Mouse (Mus musculus): ENCODE measurements around the gene Mdc1.

Mdc1 gene

DNA sequence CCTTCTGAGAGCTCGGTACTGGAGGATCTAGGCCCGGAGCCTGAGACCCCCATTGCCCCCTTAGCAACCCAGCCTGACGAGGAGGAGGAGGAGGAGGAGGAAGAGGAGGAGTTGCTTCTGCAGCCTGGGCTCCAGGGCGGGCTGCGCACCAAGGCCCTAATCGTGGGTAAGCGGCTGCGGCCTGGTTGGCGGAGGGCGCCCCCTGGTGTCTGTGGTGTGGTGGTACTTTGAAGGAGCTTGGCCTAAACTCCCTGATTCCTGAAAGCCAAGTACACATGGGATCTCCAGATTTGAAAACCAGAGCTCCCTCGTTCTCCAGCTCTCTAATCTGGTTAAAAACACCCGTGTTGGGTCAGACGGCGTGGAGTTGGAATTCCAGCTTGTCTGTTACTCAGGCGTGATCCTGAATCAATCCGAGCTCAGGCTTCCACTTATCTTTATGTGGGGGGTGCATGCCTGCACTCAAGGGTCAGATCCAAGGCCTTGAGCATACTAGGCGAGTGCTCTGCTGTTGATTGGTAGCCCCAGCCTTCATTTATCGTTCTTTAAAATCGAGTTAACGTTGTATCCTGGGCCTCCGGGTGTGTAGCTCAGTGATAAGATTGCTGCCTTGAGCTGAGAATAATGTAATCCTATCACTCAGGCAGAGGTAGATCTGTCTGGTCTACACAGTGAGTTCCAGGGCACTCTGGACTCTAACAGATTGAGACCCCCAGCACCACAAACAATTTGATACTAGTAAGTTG lies 32.6 kb downstream of the Mdc1 start:
- peak; percentile 87 for DNase-seq (ENCODE audit: low read depth, low spot score)
- H3K36me3 ChIP-seq (ENCODE audit: control insufficient read depth, insufficient read depth, low read length, poor library complexity, severe bottlenecking) = peaks cover 19% of the 10 kb centered on the region

DNA sequence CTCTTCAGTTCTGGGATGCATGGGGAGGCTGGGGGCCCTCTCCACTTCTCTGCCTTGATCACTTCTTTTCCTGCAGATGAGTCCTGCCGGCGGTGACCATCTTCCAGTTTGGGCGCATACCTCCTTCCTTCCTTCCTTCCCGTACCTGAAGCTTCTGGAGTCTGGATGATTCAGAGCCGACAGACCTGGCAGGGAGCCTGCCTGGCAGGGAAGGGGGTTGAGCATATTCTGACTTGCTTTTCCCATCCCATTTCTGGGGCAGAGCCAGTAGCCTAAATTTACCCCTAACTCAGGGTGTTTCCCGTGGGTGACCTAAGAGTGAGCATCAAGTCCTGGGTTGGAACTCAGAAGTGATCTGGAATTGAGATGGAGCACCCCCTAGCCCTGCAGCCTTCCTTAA lies 33.4 kb downstream of the Mdc1 start:
- peaks cover 19% of the 10 kb centered on the region for H3K36me3 ChIP-seq (ENCODE audit: control insufficient read depth, insufficient read depth, low read length, poor library complexity, severe bottlenecking)
- DNase-seq (ENCODE audit: low read depth, low spot score) = no peak
- H3K27me3 ChIP-seq (ENCODE audit: control insufficient read depth, insufficient read depth, low read length, poor library complexity, severe bottlenecking) = no peaks in the 10 kb centered on the region

More for the DNA sequence above, 32.6 kb downstream of the Mdc1 start:
- no peaks in the 10 kb centered on the region for H3K27me3 ChIP-seq (ENCODE audit: control insufficient read depth, insufficient read depth, low read length, poor library complexity, severe bottlenecking)

DNA sequence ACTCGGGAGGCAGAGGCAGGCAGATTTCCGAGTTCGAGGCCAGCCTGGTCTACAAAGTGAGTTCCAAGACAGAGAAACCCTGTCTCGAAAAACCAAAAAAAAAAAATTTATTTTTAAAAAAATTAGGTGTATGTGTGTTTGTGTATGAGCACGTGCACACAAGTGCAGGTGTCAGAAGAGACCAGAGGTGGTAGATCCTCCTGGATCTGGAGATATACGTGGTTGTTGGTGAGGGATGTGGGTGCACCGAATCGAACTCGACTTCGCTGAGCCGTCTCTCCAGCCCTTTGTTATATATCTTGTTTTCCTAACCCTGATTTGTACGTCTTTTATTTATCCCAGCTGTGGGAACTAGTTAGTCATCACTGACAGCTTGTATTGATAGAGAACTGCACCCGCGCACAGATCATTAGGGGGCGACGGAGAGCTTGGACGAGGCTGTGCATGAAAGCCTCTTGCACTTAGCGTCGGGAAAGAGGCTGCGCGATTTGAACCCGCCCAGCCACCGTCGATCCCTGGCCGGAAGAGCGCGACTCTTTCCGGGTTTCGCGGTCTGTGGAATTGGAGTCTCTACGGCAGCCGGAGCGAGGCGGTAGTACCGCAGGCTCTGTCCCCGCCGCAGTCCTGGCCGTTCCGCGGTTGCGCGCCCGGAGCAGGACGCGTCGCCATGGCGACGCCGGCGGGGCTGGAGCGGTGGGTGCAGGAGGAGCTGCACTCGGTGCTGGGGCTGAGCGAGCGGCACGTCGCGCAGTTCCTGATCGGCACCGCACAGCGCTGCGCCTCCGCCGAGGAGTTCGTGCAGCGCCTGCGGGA lies 38.1 kb downstream of the Mdc1 start, which contains the start of gene Dhx16:
Gene Dhx16 (plus strand): TSS at position 575 of the 813 bp plus-strand sequence.
- DNase-seq (ENCODE audit: low read depth, low spot score) = peak; percentile 96
- peaks cover 9% of the 10 kb centered on the region for H3K36me3 ChIP-seq (ENCODE audit: control insufficient read depth, insufficient read depth, low read length, poor library complexity, severe bottlenecking)

DNA sequence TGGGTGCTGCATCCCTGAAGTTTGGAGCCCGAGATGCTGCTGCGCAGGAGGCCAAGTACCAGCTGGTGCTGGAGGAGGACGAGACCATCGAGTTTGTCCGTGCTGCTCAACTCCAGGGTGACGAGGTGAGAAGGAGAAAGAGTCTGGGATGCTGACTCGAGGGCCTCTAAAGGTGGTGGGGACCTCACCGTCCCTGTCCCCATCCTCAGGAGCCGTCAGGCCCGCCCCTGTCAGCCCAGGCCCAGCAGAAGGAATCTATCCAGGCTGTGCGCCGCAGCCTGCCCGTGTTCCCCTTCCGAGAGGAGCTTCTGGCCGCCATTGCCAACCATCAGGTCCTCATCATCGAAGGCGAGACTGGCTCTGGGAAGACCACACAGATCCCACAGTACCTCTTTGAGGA lies 41.6 kb downstream of the Mdc1 start:
- Histone ChIP-seq H3K27me3 (ENCODE audit: control insufficient read depth, insufficient read depth, low read length, poor library complexity, severe bottlenecking) (no peaks in the 10 kb centered on the region), H3K36me3 (ENCODE audit: control insufficient read depth, insufficient read depth, low read length, poor library complexity, severe bottlenecking) (peaks cover 7% of the 10 kb centered on the region)
- DNase-seq (ENCODE audit: low read depth, low spot score) = no peak

More for the DNA sequence above, 38.1 kb downstream of the Mdc1 start, which contains the start of gene Dhx16:
- no peaks in the 10 kb centered on the region for H3K27me3 ChIP-seq (ENCODE audit: control insufficient read depth, insufficient read depth, low read length, poor library complexity, severe bottlenecking)

- Histone ChIP-seq H3K27me3 (ENCODE audit: control insufficient read depth, insufficient read depth, low read length, poor library complexity, severe bottlenecking) (no peaks in the 10 kb centered on the region), H3K36me3 (ENCODE audit: control insufficient read depth, insufficient read depth, low read length, poor library complexity, severe bottlenecking) (peaks cover 10% of the 10 kb centered on the region)
- DNase-seq (ENCODE audit: low read depth, low spot score) = no peak
Observed at GRCm38 (mm10) chr17:35883777-35884176, 42.5 kb downstream of the Mdc1 start.

DNA sequence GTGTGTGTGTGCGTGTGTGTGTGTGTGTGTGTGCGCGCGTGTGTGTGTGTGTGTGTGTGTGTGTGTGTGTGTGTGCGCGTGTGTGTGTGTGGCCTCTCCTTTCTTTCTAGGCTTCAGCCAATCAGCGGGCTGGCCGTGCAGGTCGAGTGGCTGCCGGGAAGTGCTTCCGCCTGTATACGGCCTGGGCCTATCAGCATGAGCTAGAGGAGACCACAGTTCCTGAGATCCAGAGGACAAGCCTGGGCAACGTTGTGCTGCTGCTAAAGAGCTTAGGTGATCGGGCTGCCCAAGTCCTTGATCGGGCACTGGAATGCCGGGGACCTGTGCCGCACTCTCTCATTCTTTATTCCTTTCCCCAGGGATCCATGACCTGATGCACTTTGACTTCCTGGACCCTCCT lies 46.4 kb downstream of the Mdc1 start:
- H3K36me3 ChIP-seq (ENCODE audit: control insufficient read depth, insufficient read depth, low read length, poor library complexity, severe bottlenecking) = peaks cover 20% of the 10 kb centered on the region
- H3K27me3 ChIP-seq (ENCODE audit: control insufficient read depth, insufficient read depth, low read length, poor library complexity, severe bottlenecking) = no peaks in the 10 kb centered on the region
- no peak for DNase-seq (ENCODE audit: low read depth, low spot score)

GRCm38 (mm10) chr17:35896781-35897643 lies 55.7 kb downstream of the Mdc1 start, which contains the start of gene 2310061I04Rik:
TSS of gene 2310061I04Rik (minus strand) at chr17:35897431.
- H3K36me3 ChIP-seq (ENCODE audit: control insufficient read depth, insufficient read depth, low read length, poor library complexity, severe bottlenecking) = no peaks in the 10 kb centered on the region; the same call in 1 of the 2 replicates
- H3K27me3 ChIP-seq (ENCODE audit: control insufficient read depth, insufficient read depth, low read length, poor library complexity, severe bottlenecking) = no peaks in the 10 kb centered on the region
- peak; percentile 96 for DNase-seq (ENCODE audit: low read depth, low spot score)

- no peak for DNase-seq (ENCODE audit: low read depth, low spot score)
- H3K36me3 ChIP-seq (ENCODE audit: control insufficient read depth, insufficient read depth, low read length, poor library complexity, severe bottlenecking) = no peaks in the 10 kb centered on the region; the same call in 1 of the 2 replicates
- H3K27me3 ChIP-seq (ENCODE audit: control insufficient read depth, insufficient read depth, low read length, poor library complexity, severe bottlenecking) = no peaks in the 10 kb centered on the region
Observed at GRCm38 (mm10) chr17:35897644-35898573, 56.6 kb downstream of the Mdc1 start.

DNA sequence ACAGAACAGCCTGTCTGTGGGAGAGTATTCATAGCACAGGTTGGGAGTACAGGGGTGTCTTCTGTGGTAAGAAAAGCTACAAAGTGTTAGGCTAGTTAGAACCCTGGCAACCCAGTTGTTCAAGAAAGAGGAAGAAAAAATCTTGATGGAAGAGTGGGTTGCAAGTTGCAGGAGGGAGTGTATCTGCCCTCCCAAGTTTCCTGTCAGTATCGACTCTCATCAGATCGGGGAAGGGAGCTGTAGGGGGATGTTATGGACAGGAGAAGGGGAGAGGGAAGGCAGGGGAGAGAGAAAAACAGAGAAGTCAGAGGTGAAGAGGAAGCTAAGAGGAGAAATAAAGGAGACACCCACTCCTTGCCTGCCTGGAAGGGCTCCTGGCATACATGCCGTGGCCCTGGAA lies 59.3 kb downstream of the Mdc1 start:
- DNase-seq (ENCODE audit: low read depth, low spot score) = no peak
- H3K27me3 ChIP-seq (ENCODE audit: control insufficient read depth, insufficient read depth, low read length, poor library complexity, severe bottlenecking) = no peaks in the 10 kb centered on the region
- no peaks in the 10 kb centered on the region for H3K36me3 ChIP-seq (ENCODE audit: control insufficient read depth, insufficient read depth, low read length, poor library complexity, severe bottlenecking)

DNA sequence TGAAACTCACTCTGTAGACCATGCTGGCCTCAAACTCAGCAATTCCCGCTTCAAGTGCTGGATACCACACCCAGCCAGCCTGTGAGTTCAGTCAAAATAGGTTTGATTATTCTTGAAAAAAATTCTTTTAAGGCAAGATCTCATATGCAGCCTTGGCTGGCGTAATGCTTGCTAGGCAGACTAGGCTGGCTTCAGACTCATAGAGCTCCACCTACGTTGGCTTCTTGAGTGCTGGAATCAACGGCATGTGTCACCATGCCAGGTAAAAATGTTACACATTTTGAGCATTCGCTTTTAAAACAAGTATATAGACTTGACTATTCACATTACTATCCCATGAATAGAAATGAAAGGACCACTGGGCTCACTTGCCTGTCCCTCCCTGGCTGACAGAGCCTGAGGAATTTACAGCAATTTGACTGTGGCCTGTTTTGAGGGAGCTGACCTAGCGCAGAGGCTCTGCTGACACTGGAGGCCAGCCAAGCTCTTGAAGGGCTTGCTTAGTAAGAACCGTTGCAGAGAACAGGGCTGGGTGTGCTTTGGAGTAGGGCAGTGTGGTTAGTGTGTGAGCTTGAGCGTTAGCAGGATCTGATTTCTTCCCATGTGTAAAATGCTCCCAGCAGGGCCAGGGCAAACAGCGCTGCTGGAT lies 62.2 kb downstream of the Mdc1 start:
- Histone ChIP-seq H3K27me3 (ENCODE audit: control insufficient read depth, insufficient read depth, low read length, poor library complexity, severe bottlenecking) (no peaks in the 10 kb centered on the region), H3K36me3 (ENCODE audit: control insufficient read depth, insufficient read depth, low read length, poor library complexity, severe bottlenecking) (no peaks in the 10 kb centered on the region)
- no peak for DNase-seq (ENCODE audit: low read depth, low spot score)

GRCm38 (mm10) chr17:35903992-35904355 lies 62.7 kb downstream of the Mdc1 start:
- H3K27me3 ChIP-seq (ENCODE audit: control insufficient read depth, insufficient read depth, low read length, poor library complexity, severe bottlenecking) = no peaks in the 10 kb centered on the region
- DNase-seq (ENCODE audit: low read depth, low spot score) = no peak
- H3K36me3 ChIP-seq (ENCODE audit: control insufficient read depth, insufficient read depth, low read length, poor library complexity, severe bottlenecking) = no peaks in the 10 kb centered on the region

DNA sequence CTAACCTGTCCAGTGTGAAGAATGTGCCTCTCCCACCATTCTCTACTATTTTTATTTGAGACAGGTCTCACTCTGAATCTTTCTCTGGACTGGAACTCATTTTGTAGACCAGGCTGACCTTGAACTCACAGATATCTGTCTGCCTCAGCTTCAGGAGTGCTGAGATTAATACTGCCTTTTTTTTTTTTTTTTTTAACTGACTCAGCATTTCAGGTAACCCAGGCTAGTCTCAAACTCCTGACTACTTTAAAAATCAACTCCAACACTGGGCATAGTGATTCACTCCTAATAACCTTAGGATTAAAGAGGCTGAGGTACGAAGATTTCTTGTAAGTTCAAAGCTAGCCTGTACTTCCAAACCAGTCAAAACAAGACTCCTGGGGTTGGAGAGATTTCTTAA lies 64.3 kb downstream of the Mdc1 start:
- Histone ChIP-seq H3K27me3 (ENCODE audit: control insufficient read depth, insufficient read depth, low read length, poor library complexity, severe bottlenecking) (no peaks in the 10 kb centered on the region), H3K36me3 (ENCODE audit: control insufficient read depth, insufficient read depth, low read length, poor library complexity, severe bottlenecking) (no peaks in the 10 kb centered on the region)
- DNase-seq (ENCODE audit: low read depth, low spot score) = no peak

- H3K36me3 ChIP-seq (ENCODE audit: control insufficient read depth, insufficient read depth, low read length, poor library complexity, severe bottlenecking) = no peaks in the 10 kb centered on the region
- no peaks in the 10 kb centered on the region for H3K27me3 ChIP-seq (ENCODE audit: control insufficient read depth, insufficient read depth, low read length, poor library complexity, severe bottlenecking)
- peak; percentile 58 for DNase-seq (ENCODE audit: low read depth, low spot score)
Observed at GRCm38 (mm10) chr17:35907609-35908008, 66.3 kb downstream of the Mdc1 start.
